Mouse (Mus musculus) intestine, embryonic 14.5 days (tissue): Measurements from ENCODE around the gene Spock1. TPM values are rescaled to one million over a fixed set of nuclear protein-coding genes. Genes with fewer than 3 reads are reported as not detected.

ENCODE experiments used
- ATAC-seq: fragments of 200-750 bp; cut with Nextera tagmentation; replicated peaks from 2 replicates; pipeline ENCODE4 v1.8.0; 2017; ENCODE audit warnings: low read depth, moderate number of reproducible peaks, moderate TSS enrichment, moderate library complexity; ENCODE audit not compliant: low FRiP score, low TSS enrichment
- DNase-seq: peaks from one replicate; pipeline ENCODE4 v3.0.0-alpha.2; 2018; ENCODE audit warnings: low spot score
- H3K27ac ChIP-seq: fragments of 300-500 bp; sonication (generic); 2 replicates; pipeline ENCODE4 v1.5.1; 2014; ENCODE audit warnings: low read depth, mild to moderate bottlenecking, control low read depth
- H3K27me3 ChIP-seq: fragments of 300-500 bp; sonication (generic); replicated peaks from 2 replicates; pipeline ENCODE4 v1.6.1; 2014; ENCODE audit warnings: low read length, control low read depth; ENCODE audit not compliant: control insufficient read depth, insufficient read depth
- H3K36me3 ChIP-seq: fragments of 300-500 bp; sonication (generic); 2 replicates; pipeline ENCODE4 v1.6.1; 2014; ENCODE audit warnings: low read length, control low read depth; ENCODE audit not compliant: control insufficient read depth, insufficient read depth
- H3K4me1 ChIP-seq: fragments of 300-500 bp; sonication (generic); replicated peaks from 2 replicates; pipeline ENCODE4 v1.6.1; 2014; ENCODE audit warnings: low read length, control low read depth, mixed read lengths; ENCODE audit not compliant: control insufficient read depth, insufficient read depth
- H3K4me2 ChIP-seq: fragments of 300-500 bp; sonication (generic); 2 replicates; pipeline ENCODE4 v1.6.1; 2014; ENCODE audit warnings: low read length
- H3K4me3 ChIP-seq: fragments of 300-500 bp; sonication (generic); 2 replicates; pipeline ENCODE4 v1.5.1; 2014; ENCODE audit warnings: low read depth, low read length, control low read depth, mixed read lengths
- H3K9ac ChIP-seq: fragments of 300-500 bp; sonication (generic); 2 replicates; pipeline ENCODE4 v1.6.1; 2014; ENCODE audit warnings: mild to moderate bottlenecking, low read length
- H3K9me3 ChIP-seq: fragments of 300-500 bp; sonication (generic); 2 replicates; pipeline ENCODE4 v1.6.1; 2016; ENCODE audit warnings: low read length, control low read depth; ENCODE audit not compliant: control insufficient read depth
- WGBS: fragments of 180-500 bp; shearing (Covaris S2); extraction: QIAGEN DNeasy Blood & Tissue Kit; methylation state at CpG from one replicate; pipeline ENCODE4 v1.1.7; 2014; 5-methylcytosine and 5-hydroxymethylcytosine counted together
- polyA plus RNA-seq: library from polyadenylated mRNA; unstranded; fragments of >200 nt; fragmentation: Nextera tagmentation; extraction: Ambion mirVana; gene quantifications from 2 replicates; pipeline ENCODE4 v1.2.1, GENCODE M21; 2014

Gene Spock1
- polyA plus RNA-seq, 1 experiment from 2014 or later, result 5.1 TPM

DNA sequence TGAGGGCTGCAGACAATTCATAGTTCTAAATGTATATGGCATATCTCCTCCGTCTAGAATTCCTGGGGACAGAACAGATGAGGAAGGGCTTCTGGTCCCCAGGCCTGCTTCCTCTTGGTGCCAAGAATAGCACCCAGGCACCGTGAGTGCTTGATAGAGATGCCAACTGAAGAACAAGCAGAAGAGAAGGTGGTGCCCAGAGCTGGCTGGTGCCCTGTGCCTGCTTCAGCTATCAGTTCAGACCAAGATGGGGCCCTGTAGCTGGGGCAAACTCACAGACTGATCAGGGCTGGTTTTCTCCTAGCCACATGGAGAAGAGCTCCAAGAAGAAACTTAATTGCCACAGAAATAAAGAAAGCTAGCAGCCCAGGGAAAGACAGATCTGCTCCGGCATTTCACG lies 385.8 kb downstream of the Spock1 start:
- H3K9me3 ChIP-seq, result no peaks in the 10 kb centered on the region
- H3K27ac ChIP-seq, result no peak overlapping the region
- no peaks in the 10 kb centered on the region for H3K4me1 ChIP-seq
- no peaks in the 10 kb centered on the region for H3K36me3 ChIP-seq
- 75% methylated on average over 4 of the region's 4 CpGs for WGBS
- DNase-seq, result no peak
- no peak overlapping the region for H3K4me2 ChIP-seq
- H3K27me3 ChIP-seq, result no peaks in the 10 kb centered on the region
- no peak for ATAC-seq
- no peak overlapping the region for H3K4me3 ChIP-seq
- no peak overlapping the region for H3K9ac ChIP-seq

DNA sequence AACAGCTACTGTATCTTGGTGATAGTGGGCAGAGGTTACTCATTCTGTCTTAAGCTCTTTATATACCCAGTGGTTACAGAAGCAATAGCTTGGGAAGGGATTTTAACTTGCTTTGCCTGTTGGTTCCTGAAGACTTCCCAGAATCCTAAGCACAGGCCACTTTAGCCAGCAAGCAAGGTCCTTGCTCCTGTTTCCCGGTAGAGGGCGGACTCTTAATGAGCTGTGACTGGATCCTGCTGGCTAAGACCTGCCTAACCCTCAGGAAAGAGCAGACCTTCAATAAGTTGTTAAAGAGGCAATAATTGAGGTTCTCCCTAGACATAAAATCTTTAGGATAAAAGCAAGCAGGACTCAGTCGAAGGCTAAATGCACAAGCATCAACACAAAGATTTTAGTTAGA lies 387.0 kb downstream of the Spock1 start:
- Histone ChIP-seq H3K9me3 (no peaks in the 10 kb centered on the region), H3K4me1 (no peaks in the 10 kb centered on the region), H3K27me3 (no peaks in the 10 kb centered on the region), H3K27ac (no peak overlapping the region), H3K9ac (no peak overlapping the region), H3K4me3 (no peak overlapping the region), H3K36me3 (no peaks in the 10 kb centered on the region), H3K4me2 (no peak overlapping the region)
- no peak for DNase-seq
- no peak for ATAC-seq
- whole genome bisulfite sequencing, result 8% methylated on average over 3 of the region's 3 CpGs

DNA sequence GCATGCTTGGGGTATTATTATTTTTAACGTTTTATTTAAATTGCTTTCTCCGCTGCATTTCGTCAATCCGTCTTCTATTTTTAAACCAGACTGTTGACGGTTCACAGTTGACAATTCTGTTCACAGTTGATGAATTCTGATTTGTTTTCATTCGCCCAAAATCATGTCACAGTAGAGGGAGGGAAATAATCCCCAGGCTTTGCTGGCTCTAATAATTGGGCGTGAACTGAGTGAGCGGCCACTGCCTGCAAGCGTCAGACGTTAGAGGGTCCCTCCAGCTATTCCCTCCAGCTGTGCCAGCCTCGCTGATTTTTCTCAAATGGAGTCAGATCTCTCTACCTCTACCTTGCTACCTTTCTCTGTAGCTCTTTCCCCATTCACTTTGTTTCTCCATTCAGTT lies 388.3 kb downstream of the Spock1 start:
- H3K4me2 ChIP-seq, result no peak overlapping the region
- H3K27ac ChIP-seq, result no peak overlapping the region
- H3K9ac ChIP-seq, result no peak overlapping the region
- ATAC-seq, result no peak
- 71% methylated on average over 11 of the region's 11 CpGs for WGBS
- no peaks in the 10 kb centered on the region for H3K4me1 ChIP-seq
- H3K27me3 ChIP-seq, result no peaks in the 10 kb centered on the region
- no peaks in the 10 kb centered on the region for H3K36me3 ChIP-seq
- H3K9me3 ChIP-seq, result no peaks in the 10 kb centered on the region
- H3K4me3 ChIP-seq, result no peak overlapping the region
- DNase-seq, result no peak

DNA sequence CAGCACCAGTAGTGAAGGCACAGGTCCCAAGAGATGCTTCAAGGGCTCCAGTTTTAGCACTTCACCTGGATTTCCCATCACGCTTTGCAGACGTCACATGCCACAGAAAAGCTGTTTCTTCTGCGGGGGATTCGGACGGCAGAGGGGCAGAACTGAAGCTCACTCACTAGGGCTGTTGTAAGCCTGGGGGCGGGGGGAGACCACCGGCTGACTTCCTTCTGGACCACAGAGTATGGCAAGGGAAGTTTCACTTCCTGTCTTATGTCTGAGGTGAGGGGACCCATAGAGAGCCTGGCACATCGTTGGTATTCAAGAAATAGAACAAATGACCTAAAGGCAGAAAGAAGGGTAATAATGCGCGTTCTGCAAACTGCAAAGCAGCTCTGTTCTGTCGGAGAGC lies 392.4 kb downstream of the Spock1 start:
- ATAC-seq (no peak), DNase-seq (no peak)
- no peaks in the 10 kb centered on the region for H3K36me3 ChIP-seq
- H3K4me1 ChIP-seq, result no peaks in the 10 kb centered on the region
- H3K27me3 ChIP-seq, result no peaks in the 10 kb centered on the region
- no peak overlapping the region for H3K4me3 ChIP-seq
- no peak overlapping the region for H3K4me2 ChIP-seq
- no peaks in the 10 kb centered on the region for H3K9me3 ChIP-seq
- 83% methylated on average over 11 of the region's 11 CpGs for WGBS
- no peak overlapping the region for H3K27ac ChIP-seq
- H3K9ac ChIP-seq, result no peak overlapping the region

DNA sequence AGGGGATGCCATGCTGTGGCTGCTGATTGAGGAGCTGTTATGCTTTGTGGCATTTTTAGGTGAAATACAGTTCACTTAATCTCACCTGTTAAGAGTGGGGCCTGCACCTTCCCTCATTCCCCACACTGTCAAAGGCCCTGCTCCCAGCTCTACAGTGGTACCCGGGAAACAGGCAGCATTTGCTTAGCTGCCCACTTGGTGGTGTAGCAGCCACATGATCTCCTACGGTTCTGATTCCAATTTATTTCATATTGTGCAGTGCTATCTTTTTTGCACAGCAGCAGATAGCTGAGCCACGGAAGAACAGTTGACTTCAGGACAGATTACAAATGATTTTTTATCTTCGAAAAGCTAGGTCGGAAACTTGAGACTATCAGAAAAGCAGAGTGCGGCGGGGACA lies 406.6 kb downstream of the Spock1 start:
- no peaks in the 10 kb centered on the region for H3K9me3 ChIP-seq
- H3K4me1 ChIP-seq, result no peaks in the 10 kb centered on the region
- 81% methylated on average over 7 of the region's 7 CpGs for WGBS
- no peak overlapping the region for H3K4me3 ChIP-seq
- H3K4me2 ChIP-seq, result no peak overlapping the region
- no peak overlapping the region for H3K27ac ChIP-seq
- ATAC-seq (no peak), DNase-seq (no peak)
- H3K27me3 ChIP-seq, result no peaks in the 10 kb centered on the region
- no peak overlapping the region for H3K9ac ChIP-seq
- H3K36me3 ChIP-seq, result no peaks in the 10 kb centered on the region

DNA sequence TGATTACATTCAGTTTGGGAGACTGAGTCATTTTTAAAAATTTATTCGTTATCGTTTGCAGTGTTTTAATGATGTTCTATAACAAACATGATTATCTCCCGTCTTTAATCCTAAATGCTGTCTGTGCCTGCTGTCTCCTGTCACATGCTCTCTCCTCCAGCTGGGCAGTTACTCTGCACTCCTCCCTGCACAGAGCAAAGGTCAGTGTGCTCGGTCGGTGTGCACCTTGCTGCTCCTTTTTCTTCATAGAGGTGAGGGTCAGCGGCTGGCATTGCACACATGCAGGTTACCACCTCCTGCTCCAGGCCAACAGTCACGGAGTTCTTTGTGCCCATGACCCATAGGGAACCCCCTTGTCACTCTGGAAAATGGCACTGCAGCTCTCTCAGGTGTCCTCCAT lies 411.4 kb downstream of the Spock1 start:
- H3K4me2 ChIP-seq, result no peak overlapping the region
- H3K9ac ChIP-seq, result no peak overlapping the region
- H3K36me3 ChIP-seq, result no peaks in the 10 kb centered on the region
- DNase-seq (no peak), ATAC-seq (no peak)
- H3K4me3 ChIP-seq, result no peak overlapping the region
- 55% methylated on average over 7 of the region's 7 CpGs for WGBS
- H3K4me1 ChIP-seq, result no peaks in the 10 kb centered on the region
- no peaks in the 10 kb centered on the region for H3K27me3 ChIP-seq
- no peaks in the 10 kb centered on the region for H3K9me3 ChIP-seq
- no peak overlapping the region for H3K27ac ChIP-seq

DNA sequence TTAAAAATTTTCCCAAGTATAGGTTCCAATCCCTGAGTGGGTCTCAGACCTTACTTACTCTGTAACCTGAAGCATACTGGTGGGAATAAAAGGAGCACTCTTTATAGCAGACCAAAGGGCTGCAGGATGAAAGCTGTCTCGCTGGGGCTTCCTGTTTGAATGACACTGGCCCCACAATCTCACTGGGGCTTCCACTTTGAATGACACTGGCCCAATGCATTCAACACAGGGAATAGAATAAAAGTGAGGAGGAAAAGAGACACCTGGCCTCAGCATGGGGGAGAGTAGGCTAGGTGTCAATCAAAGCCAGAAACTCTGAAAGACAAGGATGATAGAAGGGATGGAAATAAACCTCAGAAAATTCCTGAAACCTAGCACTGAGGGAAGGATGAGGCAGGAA lies 413.3 kb downstream of the Spock1 start:
- no peak overlapping the region for H3K27ac ChIP-seq
- DNase-seq (no peak), ATAC-seq (no peak)
- H3K4me3 ChIP-seq, result no peak overlapping the region
- H3K9me3 ChIP-seq, result no peaks in the 10 kb centered on the region
- H3K4me1 ChIP-seq, result no peaks in the 10 kb centered on the region
- no peak overlapping the region for H3K9ac ChIP-seq
- WGBS, result 58% methylated on average over 1 of the region's 1 CpGs
- H3K27me3 ChIP-seq, result no peaks in the 10 kb centered on the region
- H3K36me3 ChIP-seq, result no peaks in the 10 kb centered on the region
- H3K4me2 ChIP-seq, result no peak overlapping the region

DNA sequence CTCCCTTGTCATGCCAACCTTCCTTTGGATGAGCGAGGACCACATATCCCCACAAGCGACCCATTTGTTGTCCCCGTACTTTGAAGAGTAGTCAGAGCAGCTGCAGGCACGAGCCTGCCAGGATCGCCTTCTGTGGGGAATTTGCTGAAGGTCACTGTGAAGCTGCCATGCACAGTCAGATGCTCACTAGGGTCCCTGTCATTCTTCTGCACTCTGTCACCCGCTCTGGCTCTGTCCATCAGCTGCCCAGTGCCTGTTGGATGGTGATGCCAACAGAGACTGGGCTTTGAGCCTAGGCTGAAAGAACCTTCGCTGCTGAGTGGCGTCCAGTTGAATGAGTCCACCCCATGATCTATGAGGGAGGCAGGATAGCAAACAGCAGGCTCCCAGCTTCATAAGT lies 419.2 kb downstream of the Spock1 start:
- no peak overlapping the region for H3K27ac ChIP-seq
- no peak overlapping the region for H3K4me2 ChIP-seq
- no peaks in the 10 kb centered on the region for H3K9me3 ChIP-seq
- no peaks in the 10 kb centered on the region for H3K36me3 ChIP-seq
- no peak overlapping the region for H3K4me3 ChIP-seq
- DNase-seq (no peak), ATAC-seq (no peak)
- H3K9ac ChIP-seq, result no peak overlapping the region
- WGBS, result 82% methylated on average over 8 of the region's 8 CpGs
- H3K4me1 ChIP-seq, result no peaks in the 10 kb centered on the region
- no peaks in the 10 kb centered on the region for H3K27me3 ChIP-seq

DNA sequence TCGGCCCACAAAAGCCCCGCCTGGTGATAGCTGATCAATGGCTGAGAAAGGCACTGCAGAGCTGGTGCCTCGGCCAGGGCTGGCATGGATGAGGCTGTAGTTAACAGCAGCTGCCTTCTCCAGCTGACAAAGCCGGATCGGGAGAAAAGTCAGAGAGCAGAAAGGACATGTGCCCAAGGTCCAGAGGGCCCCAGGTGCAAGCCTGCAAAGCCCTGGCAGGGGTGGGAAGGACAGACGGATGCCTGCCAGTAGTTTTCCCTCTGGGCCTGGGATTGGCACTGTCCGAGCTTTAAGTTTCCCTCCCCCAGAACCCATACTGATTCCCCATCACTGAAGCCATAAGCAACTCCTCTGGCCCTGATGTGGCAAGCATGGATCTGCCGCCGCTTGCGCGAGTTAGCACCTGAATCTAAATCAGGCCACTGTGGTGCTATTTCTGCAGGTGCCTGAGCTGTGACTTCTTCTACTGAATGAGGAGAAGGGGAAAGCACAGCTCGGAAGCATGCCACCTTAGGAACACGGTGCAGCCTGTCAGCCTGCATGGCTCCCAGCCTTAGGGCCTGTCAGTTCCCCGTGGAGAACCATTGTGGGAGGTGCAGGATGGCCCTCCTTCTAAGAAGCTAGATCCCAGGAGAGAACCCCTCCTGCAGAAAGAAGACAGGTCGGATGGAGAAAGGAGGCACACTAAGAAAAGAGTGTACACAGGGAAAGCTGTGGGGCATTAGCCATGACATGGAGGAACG lies 423.5 kb downstream of the Spock1 start:
- H3K36me3 ChIP-seq, result no peaks in the 10 kb centered on the region
- ATAC-seq, result no peak
- no peak overlapping the region for H3K4me2 ChIP-seq
- DNase-seq, result no peak
- no peak overlapping the region for H3K9ac ChIP-seq
- no peaks in the 10 kb centered on the region for H3K9me3 ChIP-seq
- no peaks in the 10 kb centered on the region for H3K4me1 ChIP-seq
- no peaks in the 10 kb centered on the region for H3K27me3 ChIP-seq
- no peak overlapping the region for H3K4me3 ChIP-seq
- WGBS, result 91% methylated on average over 16 of the region's 16 CpGs
- no peak overlapping the region for H3K27ac ChIP-seq
